Mouse (Mus musculus): ENCODE results near the gene Evi2b.

Gene Evi2b

DNA sequence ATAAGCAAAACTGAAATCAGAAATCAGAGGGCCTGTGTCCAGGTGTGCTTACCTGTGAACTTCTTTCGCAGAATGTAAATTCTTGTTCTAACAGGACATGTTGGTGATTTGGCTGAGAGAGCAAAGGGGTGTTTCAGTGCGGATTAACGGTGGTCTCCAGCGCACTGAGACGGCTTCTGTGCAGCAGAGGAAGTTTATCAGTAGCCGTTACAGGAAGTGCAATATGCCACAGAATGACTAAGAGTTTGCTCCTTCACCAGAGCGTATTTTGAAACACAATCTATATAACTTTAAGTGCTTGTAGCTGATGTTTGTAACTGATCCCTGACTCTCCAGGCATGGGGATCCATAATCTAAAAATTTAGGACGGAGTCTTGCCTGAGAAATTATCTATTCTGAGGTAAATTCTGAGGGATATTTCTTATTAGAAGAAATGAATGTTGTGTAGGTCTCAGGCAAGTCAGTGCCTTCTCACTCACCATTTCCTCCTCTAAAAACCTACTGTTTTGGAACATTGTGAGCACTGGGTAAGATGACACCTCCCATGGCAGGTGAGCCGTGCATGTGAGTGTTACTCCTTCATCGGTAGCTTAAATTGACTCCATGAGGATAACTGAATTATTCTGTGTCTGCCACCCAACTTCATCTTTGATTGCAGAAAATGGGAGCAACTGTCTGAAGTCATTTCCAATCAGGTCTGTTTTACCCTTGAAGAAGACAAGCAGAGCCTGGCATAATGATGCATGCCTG, at the start of gene Evi2b:
Gene Evi2b, minus strand, starts transcription at position 203 of the 750 bp plus-strand sequence.
- DNase-seq = peak; percentile 72

DNA sequence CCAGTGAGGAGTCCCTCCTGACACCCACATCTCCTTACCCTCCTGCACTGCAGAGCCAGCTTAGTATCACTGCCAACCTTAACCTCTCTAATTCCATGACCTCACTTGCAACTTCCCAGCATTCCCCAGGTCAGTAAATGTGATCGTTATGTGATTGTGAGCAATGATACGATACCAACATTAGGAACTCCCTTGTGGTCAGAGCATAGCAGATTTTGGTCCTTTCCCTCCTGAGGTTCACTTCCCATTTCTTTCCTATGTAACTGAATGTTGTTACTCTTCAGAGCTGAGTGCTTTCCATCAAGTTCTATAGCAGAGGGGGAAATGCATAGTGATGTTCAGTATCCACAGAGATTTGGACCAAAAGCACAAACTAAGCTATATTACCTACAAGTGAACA, 46.8 kb upstream of the Evi2b start:
- DNase-seq = peak; percentile 37

DNA sequence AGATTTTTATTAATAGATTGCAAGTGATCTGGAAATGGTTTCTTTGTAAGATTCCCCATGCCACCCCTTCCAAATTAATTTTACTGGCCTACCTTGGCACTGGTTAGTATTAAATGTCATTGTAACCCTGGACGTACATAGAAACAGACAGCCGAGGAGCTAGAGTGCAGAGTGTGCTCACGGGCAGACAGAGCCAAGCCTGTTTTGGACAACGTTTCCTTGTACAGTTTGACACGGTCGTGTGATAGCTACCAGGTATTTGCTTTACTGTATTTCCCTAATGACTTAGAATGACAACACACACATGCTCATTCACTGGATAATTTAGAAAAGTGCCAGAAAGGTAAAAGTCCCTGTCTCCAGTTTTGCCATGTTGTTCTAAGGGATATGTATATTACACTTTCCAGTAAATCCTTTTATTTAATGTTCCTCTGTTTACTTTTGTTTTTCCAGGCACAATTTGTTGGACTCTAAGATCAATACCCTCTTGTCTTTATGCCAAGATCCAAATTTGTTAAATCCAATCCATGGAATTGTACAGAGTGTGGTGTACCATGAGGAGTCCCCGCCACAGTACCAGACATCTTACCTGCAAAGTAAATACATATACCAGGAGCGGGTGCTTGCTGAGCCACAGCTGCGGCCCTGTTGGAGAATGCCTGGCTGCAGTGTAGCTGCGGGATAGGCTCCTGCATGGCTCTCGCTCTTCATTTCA, 44.8 kb upstream of the Evi2b start:
- DNase-seq = no peak

DNA sequence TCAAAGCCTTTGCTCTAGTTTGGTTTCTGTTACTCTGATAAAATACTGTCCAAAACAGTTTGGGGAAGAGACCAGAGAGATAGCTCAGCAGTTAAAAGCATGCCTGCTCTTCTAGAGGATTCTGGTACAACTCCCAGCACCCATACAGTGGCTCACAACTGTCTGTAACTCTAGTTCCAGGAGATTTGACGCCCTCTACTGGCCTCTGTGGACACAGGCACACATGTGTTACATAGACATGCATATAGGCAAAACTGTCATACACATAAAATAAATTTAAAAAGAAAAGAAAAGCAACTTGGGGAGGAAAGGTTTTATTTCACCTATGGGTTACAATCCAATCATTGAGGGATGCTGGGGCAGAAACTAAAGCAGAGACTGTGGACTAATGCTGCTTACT, 43.4 kb upstream of the Evi2b start:
- DNase-seq = no peak

DNA sequence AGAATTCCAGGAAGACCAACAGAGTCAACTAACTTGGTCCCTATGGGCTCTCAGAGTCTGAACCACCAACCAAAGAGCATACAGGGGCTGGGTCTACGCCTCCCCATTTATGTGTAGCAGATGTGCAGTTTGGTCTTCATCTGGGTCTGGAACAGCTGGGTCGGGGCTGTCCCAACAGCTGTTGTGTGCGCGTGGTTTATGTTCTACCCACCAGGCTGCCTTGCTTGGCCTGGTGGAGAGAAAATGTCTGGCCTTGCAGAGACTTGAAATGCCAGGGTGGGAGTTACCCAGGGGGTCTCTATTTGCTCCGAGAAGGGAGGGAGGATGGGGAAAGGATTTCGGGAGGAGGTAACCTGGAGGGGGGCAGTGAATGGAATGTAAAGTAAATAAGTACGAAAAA, 39.9 kb upstream of the Evi2b start:
- DNase-seq = peak; percentile 80

DNA sequence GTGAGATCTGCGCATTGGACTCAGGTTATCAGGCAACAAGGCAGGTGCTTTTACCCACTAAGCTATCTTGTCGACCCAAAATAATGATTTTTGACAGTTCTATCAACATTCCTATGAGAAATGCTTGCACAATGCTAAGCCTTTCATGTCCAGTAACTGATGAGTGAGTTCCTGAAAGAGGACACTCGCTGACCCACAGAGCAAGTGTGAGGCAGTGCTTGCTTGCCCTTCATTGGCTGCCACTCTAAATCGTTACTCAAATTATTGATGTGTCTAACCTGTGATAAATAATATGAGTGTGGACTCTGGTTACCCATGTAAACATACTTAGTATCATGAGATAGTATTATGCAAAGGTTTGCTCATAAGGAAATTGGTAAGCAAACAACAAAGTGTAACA, 37.0 kb upstream of the Evi2b start:
- peak; percentile 15 for DNase-seq

DNA sequence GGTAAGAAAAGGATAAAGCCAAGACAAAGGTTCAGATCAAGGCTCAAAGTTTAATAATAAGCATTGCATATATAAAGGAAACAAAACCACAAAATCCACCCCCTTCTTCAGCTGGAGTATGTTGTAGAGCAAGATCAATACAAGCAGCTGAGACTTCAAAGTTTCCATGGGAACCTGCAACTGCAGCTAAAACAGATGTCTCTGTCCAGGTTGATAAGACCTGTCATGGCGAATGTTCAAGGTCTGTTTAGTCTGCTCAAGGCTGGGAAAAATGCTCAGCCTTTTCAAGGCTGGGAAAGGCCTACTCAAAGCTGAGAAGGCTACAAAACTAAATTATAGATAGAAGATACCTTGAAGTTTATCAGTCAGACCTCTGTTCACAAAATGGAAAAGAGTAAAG, 29.1 kb upstream of the Evi2b start:
- DNase-seq = peak; percentile 11

DNA sequence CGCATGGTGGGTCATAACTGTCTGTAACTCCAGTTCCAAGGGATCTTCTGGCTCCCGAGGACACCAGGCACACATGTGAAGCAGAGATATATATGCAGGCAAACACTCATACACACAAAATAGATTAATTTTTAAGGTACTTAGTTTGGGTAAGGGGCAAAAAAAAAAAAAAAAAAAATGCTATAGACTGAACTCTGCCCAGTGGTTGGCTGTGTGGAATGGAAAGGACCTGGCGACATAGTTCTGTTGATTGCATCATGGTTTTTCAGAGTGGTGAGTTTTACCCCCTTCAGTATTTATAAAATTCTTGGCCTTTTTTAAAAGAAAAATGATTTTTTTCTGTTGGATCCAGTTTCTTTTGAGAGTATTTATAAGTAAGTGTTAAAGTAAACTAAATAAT, 12.7 kb upstream of the Evi2b start:
- peak; percentile 73 for DNase-seq

DNA sequence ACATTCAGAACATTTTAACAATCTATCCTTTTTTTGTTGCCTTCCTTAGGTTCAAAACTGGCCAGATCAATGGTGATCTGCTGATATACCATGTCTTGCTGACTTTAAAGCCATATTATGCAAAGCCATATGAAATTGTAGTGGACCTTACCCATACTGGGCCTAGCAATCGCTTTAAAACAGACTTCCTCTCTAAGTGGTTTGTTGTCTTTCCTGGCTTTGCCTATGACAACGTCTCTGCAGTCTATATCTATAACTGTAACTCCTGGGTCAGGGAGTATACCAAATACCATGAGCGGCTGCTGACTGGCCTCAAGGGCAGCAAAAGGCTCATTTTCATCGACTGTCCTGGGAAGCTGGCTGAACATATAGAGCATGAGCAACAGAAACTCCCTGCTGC, 12.0 kb upstream of the Evi2b start:
- DNase-seq = no peak

DNA sequence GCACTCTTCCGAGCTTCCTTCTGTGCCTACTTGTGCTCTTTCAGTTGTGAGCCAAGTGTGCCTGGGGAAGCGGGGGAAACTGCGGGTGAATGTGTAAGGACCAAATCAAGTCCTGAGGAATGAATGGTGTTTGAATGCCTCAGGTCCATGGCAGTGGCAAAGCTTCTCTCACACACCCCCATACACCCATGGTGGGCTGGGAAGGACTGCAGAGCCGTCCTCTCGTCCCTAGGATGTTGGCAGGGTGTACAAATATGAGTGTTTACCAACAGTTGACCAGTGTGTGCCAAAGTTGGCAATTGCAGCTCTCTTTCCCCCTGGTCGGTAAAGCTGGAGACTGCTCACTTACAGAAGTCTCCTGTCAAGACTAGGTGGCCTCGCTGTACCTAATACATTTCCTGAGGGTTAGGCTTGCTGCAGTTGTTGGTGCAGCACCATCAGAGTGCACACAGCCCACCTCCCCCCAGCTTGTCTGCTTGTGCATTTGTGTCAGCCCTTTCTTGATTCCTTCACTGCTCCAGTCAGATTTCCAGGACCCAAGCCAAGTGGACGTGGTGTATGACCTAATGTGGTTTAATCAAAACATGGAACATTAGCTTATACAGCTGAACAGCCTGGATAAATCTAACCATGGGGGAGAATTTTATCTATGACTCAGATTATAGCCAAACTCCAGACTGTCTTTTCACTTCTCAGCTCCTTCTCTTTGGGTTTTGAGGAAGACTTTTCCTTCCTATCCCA, 10.6 kb upstream of the Evi2b start:
- peak; percentile 94 for DNase-seq

DNA sequence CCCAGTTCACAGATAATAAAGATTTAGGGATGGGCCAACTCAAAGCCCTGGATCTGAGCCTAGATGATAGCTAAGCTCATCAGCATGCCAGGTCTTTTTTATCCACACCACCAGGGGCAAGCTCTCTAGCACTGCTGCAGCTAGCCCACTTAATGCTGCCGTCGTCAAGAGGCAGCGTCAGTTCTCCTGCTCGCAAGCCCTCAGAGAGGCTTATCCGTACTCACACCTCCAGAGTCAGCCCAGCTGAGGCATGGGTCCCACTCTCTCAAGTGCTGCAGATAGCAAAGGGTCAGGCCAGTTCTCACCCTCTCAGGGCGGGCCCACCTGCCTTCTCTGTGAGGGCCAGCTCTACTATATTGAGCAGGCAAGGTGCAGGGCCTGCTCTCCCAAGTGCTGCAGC, 9.7 kb upstream of the Evi2b start:
- DNase-seq = peak; percentile 90

DNA sequence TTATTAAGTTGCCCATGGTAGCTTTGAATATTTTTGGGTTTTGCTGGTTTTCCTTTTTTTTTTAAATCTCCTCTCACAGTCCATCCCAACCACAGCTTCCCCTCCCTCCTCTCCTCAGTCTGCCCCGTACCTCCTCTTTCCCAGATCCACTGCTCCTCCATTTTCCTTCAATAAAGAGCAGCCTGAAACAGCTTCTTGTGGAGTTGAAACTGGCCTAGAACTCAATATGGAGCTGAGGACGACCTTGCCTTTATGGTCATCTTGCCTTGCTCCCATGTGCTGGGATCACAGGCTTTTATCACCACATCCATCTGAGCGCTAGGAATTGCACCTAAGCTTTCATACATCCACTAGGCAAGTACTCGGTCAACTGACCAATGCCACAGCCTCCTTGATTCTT, 7.9 kb upstream of the Evi2b start:
- DNase-seq = peak; percentile 64

DNA sequence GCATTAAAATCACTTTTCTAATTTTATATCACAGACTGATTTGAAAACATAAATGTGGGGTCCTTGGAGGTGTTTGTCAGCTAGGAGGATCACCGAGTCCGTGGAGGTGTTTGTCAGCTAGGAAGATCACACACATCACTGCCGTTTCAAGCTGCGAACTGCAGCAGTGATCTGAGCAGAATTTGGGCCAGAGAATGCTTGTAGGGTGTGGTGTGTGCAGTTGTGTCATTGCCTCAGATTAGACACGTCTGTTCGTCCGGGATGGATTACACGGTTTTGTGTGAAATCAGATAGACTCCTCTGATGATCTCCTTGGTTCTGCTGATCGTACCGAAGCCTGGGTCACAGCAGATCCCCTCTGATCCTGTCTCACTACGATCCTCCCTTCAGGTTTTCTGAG, 7.2 kb upstream of the Evi2b start:
- peak; percentile 89 for DNase-seq

DNA sequence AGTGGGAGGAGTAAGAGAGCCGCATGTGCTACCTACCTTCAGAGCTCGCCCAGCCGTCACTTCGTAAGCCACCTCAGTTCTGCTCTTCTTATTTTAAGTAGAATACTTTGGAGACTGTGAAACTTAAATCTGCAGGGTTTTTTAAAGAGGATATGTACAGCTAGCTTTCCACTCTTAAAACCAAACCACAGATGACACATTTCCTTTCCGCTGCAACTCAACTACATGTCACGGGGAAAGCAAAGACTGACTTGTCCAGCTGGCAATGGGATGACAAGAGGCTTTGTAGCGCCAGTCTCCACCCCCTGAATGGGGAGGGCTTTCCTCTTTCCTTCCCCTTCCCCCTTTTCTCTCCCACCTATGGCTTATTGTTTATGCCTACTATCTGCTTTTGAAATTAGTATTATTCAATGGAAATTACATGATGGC, 6.8 kb upstream of the Evi2b start, which contains the start of the genes Evi2 and Evi2a:
Gene Evi2, minus strand, starts transcription at position 257 of the 429 bp plus-strand sequence.
Gene Evi2a, minus strand, starts transcription at position 277 of the 429 bp plus-strand sequence.
- DNase-seq = peak; percentile 96

DNA sequence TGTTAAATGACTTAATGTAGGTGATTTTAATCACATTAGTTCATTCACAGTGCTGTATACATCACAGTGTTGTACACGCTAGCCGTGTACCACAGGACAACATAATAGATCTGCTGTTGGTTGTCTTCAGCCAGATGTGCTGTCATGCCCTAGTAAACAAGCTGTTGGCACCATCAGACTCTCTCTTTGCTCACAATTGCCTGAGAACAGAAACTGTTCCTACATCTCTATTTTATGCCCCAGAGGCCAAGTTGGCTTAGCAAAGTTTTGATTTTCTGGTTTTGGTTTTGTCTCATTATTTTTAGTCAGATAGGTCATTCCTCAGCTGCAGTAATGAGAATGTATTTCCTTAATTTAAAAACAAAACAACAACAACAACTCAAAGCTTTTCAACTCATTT, 6.2 kb upstream of the Evi2b start:
- peak; percentile 79 for DNase-seq

DNA sequence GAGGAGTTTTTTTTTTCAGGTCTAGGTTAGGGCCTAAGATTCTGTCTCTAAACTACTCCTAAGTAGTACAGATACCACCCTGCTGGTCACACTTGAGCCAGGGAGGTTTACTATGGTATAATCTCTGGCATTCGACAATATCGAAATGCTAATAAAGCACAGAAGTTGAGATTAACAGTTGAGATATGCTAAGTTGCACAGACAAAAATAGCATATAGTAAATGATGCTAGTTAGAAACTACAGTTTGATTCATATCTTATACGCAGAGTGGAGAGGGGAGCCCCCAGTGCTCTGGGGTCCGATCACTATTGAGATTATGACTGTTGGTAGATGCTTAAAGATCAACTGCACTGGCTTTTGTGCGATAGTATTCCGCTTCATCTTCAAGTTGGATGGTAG, 5.7 kb upstream of the Evi2b start:
- no peak for DNase-seq

DNA sequence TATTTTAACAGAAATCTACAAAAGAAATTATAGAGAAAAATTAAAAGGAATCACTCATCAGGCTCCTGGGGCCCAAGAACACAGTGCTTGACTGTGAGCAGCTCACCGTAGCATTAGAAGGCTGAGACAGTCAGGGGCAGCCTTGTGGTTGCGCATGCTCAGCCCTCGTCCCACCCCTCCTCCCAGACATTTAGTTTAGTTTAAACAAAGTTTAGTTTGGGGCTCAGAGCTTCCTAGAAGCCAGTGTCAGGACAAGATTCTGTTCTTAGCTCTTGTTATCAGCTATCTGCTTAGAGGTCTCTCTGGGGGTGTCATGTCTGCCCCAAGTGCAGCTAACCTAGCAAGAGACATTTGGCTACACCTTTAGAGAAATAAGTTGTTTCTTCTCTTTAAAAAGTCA, 5.0 kb upstream of the Evi2b start:
- DNase-seq = peak; percentile 76

DNA sequence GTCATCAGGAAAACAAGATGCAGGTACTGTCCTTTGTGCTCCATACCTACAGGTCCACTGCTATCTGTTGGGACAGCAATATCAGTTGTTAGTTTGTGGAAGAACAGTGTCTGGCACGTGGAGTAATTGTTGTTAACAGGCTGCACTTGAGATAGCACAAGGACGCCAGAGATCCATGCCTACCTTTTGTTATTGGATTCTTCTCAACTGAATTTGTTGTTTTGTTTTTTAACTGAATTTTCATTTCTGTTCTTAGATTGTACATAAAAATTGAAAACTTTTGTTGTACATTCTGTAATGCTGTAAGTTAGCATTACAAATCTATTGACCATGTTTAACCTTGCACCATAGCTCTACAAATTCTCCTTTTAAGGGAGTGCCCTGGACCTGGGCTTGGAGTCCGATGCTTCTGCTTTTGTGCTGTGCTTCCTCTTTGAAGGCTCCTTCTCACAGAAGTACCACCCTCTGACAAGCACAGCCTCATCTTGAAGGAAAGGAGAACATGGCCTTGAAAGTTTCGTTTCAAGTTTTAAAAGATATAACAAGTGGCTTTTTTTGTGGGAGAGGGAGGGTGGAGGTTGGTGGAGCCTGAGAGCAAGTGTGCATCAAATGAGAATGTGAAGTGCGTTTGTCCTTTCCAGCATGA, 4.3 kb upstream of the Evi2b start:
- DNase-seq = peak; percentile 97

DNA sequence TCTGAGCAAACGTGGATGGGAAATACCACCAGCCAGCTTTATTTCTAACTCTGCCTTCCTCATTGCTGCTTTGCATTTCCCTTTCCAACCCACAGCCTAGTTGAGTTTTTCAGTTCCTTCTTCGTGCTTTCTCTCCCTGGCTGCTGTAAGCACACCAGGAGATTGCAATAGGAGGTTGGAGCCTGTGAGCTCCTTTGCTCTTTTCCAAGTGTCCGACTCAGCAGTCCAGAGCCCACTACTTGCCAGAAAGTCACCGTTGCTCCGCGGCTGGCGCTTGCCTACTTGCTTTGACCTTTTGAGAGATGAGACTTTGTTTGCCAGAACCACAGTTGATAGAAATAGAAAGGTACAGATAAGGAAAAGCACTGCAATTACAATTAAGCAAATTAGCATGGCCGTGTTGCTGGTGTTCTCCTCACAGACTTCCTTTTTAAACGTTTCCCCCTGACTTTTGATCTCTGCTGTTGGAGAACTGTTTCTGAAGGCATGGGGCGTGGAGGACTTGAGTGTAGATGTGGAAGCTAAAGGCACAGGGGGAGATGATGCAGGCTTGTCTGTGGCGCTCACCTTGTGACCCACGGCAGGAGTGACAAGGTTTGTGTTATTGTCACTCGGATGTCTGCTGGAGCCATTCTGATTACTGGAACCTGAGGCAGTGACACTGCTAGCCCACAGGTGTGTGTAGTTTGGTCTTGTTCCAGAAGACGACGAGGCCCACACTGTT, 3.6 kb upstream of the Evi2b start:
- peak; percentile 96 for DNase-seq

DNA sequence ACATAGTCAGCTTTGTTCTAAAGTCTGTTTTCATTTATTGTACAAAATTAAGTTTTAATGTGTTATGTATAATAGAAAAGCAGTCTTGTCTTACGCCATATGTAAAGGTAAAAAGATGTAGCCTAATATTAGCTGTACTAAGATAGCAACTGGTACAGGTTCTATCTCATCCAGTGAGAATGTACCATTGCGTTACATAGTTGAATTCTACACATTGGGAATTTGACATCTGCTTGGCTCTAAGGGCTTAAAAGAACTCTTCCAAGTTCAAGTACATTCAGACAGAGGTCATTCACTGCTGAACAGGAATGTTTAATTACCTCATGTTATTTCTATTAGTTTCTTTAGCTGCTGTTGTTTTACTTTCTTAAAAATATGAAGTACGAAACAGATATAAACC, 3.0 kb upstream of the Evi2b start:
- no peak for DNase-seq

DNA sequence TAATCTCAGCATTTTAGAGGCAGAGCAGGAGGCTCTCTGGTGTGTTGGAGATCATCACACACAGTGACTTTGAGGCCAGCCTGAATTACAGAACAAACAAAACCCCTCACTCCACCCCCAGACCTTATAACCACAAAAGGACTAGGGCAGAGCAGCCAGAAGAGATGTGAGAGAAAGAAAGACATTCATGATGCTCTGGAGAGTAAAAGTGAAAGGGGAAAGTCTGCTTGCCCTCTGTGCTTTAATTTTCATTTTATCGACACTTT, 681 bp upstream of the Evi2b start:
- no peak for DNase-seq

DNA sequence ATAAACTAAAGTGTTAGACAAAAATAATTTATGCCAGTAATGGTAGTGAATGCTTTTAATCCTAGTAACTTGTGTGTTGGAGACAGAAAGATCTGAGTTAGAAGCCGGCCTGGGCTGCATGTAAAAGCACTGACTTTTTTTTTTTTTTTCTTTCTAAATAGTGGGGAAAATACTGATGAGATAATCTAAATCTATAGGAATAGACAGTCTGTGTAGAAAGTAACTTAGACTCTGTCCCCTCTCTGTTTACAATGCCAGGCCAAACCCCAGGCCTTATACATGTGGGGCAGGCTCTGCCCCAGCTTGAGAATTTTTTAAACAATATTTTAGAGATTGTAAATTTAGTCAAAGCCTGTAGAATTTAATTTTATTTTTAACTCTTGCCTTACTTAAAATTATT, 618 bp downstream of the Evi2b start:
- no peak for DNase-seq

DNA sequence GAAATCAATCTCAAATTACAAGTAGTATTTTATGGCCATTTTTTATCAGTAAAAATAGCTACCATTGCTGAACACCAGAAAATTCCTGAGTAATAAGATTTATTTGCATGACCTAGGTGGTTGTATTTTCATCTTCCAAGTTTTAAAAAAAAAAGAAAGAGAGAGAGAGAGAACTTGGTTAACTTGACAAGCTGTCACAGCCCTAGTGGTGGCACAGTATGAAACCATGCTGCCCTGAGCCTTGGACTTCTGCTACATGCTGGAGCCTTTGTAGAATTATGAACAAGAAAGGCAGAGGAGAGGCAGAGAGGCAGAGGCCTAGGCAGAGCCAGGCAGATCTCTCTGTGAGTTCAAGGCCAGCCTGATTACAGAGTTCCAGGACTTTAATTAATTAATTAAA, 1.6 kb downstream of the Evi2b start:
- peak; percentile 83 for DNase-seq

Data from heart, adult 11 months (tissue).